Mouse (Mus musculus) limb, embryonic 12.5 days (tissue): Measurements from ENCODE around the gene Plcb4. TPM values are rescaled to one million over a fixed set of nuclear protein-coding genes. Genes with fewer than 3 reads are reported as not detected.

Experiments used
- ATAC-seq: fragments of 200-750 bp; cut with Nextera tagmentation; 2 replicates; pipeline ENCODE4 v1.8.0; 2017; ENCODE audit warnings: low read depth, moderate TSS enrichment; ENCODE audit not compliant: insufficient number of reproducible peaks, insufficient read depth, low FRiP score, low TSS enrichment
- H3K27ac ChIP-seq: fragments of 300-500 bp; sonication (generic); 2 replicates; pipeline ENCODE4 v1.5.1; 2016; ENCODE audit warnings: mild to moderate bottlenecking, moderate library complexity
- H3K27me3 ChIP-seq: fragments of 300-500 bp; sonication (generic); 2 replicates; pipeline ENCODE4 v1.6.1; 2016; ENCODE audit warnings: mild to moderate bottlenecking, moderate library complexity
- H3K36me3 ChIP-seq: fragments of 300-500 bp; sonication (generic); 2 replicates; pipeline ENCODE4 v1.6.1; 2016; ENCODE audit warnings: mild to moderate bottlenecking, moderate library complexity
- H3K4me1 ChIP-seq: fragments of 300-500 bp; sonication (generic); replicated peaks from 2 replicates; pipeline ENCODE4 v1.6.1; 2016
- H3K4me2 ChIP-seq: fragments of 300-500 bp; sonication (generic); 2 replicates; pipeline ENCODE4 v1.6.1; 2016; ENCODE audit warnings: mild to moderate bottlenecking, moderate library complexity
- H3K4me3 ChIP-seq: fragments of 300-500 bp; sonication (generic); replicated peaks from 2 replicates; pipeline ENCODE4 v1.5.1; 2016; ENCODE audit warnings: mild to moderate bottlenecking
- H3K9ac ChIP-seq: fragments of 300-500 bp; sonication (generic); replicated peaks from 2 replicates; pipeline ENCODE4 v1.6.1; 2016; ENCODE audit warnings: mild to moderate bottlenecking, moderate library complexity
- H3K9me3 ChIP-seq: fragments of 300-500 bp; sonication (generic); 2 replicates; pipeline ENCODE4 v1.6.1; 2016; ENCODE audit warnings: mild to moderate bottlenecking, moderate library complexity
- WGBS: fragments of 180-500 bp; shearing (Covaris S2); methylation state at CpG from one replicate; pipeline ENCODE4 v1.1.7; 2016; 5-methylcytosine and 5-hydroxymethylcytosine counted together
- polyA plus RNA-seq: library from polyadenylated mRNA; unstranded; fragments of >200 nt; fragmentation: Nextera tagmentation; extraction: Ambion mirVana; gene quantifications from 2 replicates; pipeline ENCODE4 v1.2.1, GENCODE M21; 2016

Plcb4 gene
- polyA plus RNA-seq, result 19.7 and 22.9 TPM in 2 replicates

DNA sequence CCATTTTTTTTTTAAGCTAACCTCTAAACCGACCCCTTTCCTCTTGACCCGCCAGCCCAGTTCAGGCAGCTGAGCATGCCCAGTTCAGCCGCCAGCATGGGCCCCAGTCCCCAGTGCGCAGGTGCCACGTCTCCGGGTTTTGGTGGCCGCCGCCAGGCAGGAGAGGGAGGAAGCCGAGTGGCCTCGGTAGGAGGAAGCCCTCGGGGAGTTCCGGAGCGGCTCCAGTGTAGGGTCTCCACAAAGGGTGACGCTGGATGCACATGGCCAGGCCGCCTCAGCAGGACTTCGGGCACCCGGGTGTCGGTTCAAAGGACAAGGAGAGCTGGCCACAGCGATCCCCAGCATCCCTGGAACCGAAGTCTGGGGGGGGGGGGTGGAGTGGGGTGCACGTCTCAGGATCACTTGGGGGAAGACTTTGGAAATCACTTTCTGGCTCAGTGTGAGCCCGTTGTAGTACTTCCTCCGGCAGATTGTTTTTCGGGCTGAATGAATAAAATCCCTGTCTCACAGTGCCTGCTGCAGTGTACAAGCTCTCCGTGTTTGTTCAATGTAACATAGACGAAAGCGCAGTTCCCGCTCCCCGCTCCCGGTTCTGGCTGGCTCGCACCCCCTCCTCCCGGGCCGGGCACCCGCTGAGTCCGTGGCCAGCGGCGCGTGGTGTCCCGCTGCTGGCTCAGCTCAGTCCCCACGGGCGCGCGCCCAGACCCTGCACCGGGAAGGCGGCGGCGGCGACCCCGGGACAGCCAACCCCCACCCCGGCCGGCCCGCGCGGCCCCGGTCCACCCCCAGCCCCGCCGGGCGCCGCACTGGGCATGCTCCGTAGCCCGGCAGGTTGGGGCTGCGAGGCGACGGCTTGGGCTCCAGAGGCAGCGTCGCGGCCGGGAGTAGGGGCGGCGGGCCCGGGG lies at the start of gene Plcb4:
TSS of gene Plcb4 (plus strand) at position 526 of the 905 bp plus-strand sequence.
- peak within 1 kb of the TSS; percentile 78 for H3K4me2 ChIP-seq
- H3K9ac ChIP-seq, result peak within 1 kb of the TSS; percentile 94
- peak within 1 kb of the TSS; percentile 84 for H3K4me3 ChIP-seq
- H3K36me3 ChIP-seq, result no peaks in the 10 kb centered on the region
- H3K27ac ChIP-seq, result peak within 1 kb of the TSS; percentile 97
- ATAC-seq, result peak; percentile 89
- no peaks in the 10 kb centered on the region for H3K9me3 ChIP-seq
- H3K27me3 ChIP-seq, result no peaks in the 10 kb centered on the region
- H3K4me1 ChIP-seq, result peaks cover 9% of the 10 kb centered on the region; the same call in 1 of the 2 replicates
- under 1% methylated on average over 64 of the region's 71 CpGs for WGBS

DNA sequence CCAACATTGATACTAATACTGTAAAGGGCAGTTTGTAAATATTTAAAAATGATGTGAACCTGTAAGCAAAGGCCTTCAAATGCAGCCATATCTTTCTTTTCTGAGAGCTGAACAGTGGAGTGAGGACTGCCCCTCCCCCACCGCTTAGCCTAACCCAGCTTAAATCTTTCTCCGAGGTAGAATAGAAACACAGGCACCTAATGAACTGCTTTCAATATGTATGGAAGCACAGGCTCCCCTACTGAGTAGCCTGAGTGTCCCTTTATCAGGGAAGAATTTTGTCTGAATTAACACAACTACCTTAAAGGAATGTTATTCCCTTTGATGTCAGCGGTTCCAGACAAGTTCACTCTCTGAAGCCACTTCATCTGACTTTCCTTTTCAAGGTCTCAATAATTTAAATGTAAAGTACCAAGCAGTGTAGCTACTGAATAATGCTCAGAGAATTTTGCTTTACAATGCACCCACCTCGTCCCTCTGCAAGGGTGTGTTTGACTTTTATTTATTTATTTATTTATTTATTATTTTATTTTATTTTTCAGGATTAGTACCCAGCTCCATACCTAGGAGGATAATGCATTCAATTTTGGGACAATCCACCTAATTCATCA lies 44.1 kb upstream of the Plcb4 start:
- Histone ChIP-seq H3K4me2 (no peak overlapping the region), H3K4me1 (no peaks in the 10 kb centered on the region), H3K36me3 (no peaks in the 10 kb centered on the region), H3K27me3 (no peaks in the 10 kb centered on the region), H3K4me3 (no peak overlapping the region), H3K9me3 (no peaks in the 10 kb centered on the region), H3K27ac (no peak overlapping the region), H3K9ac (no peak overlapping the region)
- ATAC-seq, result no peak
- WGBS, result 19% methylated on average over 4 of the region's 4 CpGs

GRCm38 (mm10) chr2:135616090-135616489 lies 42.7 kb upstream of the Plcb4 start:
- WGBS, result 72% methylated on average over 1 of the region's 1 CpGs
- no peak overlapping the region for H3K4me2 ChIP-seq
- no peaks in the 10 kb centered on the region for H3K27me3 ChIP-seq
- no peaks in the 10 kb centered on the region for H3K36me3 ChIP-seq
- no peak overlapping the region for H3K4me3 ChIP-seq
- no peak overlapping the region for H3K27ac ChIP-seq
- no peaks in the 10 kb centered on the region for H3K9me3 ChIP-seq
- no peaks in the 10 kb centered on the region for H3K4me1 ChIP-seq
- H3K9ac ChIP-seq, result no peak overlapping the region
- ATAC-seq, result no peak

DNA sequence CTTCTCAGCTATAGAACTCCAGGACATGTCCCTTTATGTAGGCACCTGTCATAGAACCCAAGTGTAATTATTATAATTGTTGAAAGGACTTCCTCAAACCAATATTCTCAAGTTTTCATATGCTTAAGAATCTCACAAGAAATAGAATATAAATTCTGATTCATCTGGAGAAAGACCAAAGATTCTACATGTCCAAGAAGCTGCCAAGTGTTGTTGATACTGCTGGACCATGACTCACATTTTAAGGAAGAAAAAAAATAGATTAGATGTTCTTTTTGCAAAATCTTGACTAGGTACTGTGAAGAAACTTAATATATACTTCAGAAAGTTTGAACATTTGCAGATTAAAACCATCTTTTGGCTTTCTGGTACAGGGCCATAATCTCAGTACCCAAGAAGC lies 40.3 kb upstream of the Plcb4 start:
- ATAC-seq, result no peak
- no peaks in the 10 kb centered on the region for H3K4me1 ChIP-seq

DNA sequence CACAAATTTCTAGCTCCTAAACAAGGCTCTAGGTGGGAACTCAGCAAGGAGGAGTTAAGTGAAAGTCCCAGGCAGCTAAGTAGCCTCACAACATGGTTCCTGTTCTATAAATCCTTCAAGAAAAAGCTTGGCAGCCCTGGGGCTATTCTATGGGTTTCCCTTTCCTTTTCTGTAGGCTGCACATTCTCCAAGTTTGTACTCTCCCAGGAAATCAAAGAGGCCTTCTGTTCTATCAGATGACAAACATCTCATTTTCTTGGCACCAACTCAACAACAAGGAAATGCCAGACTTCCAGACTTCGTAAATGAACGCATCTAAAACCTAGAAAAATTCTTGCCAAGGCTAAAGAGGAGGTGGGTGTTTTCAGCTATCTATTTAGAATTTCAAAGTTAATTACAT lies 38.9 kb upstream of the Plcb4 start:
- no peaks in the 10 kb centered on the region for H3K27me3 ChIP-seq
- H3K4me3 ChIP-seq, result no peak overlapping the region
- H3K4me2 ChIP-seq, result no peak overlapping the region
- no peaks in the 10 kb centered on the region for H3K4me1 ChIP-seq
- no peaks in the 10 kb centered on the region for H3K9me3 ChIP-seq
- 75% methylated on average over 2 of the region's 2 CpGs for WGBS
- no peak for ATAC-seq
- no peak overlapping the region for H3K27ac ChIP-seq
- H3K36me3 ChIP-seq, result no peaks in the 10 kb centered on the region
- no peak overlapping the region for H3K9ac ChIP-seq

More for the DNA sequence above, 40.3 kb upstream of the Plcb4 start:
- Histone ChIP-seq H3K4me3 (no peak overlapping the region), H3K9ac (no peak overlapping the region), H3K4me2 (no peak overlapping the region), H3K27me3 (no peaks in the 10 kb centered on the region), H3K27ac (no peak overlapping the region), H3K9me3 (no peaks in the 10 kb centered on the region), H3K36me3 (no peaks in the 10 kb centered on the region)

- no peaks in the 10 kb centered on the region for H3K9me3 ChIP-seq
- H3K36me3 ChIP-seq, result no peaks in the 10 kb centered on the region
- no peak overlapping the region for H3K9ac ChIP-seq
- no peak for ATAC-seq
- no peak overlapping the region for H3K4me3 ChIP-seq
- H3K4me2 ChIP-seq, result no peak overlapping the region
- H3K27me3 ChIP-seq, result no peaks in the 10 kb centered on the region
- no peaks in the 10 kb centered on the region for H3K4me1 ChIP-seq
- 76% methylated on average over 2 of the region's 2 CpGs for WGBS
- no peak overlapping the region for H3K27ac ChIP-seq
Measured at GRCm38 (mm10) chr2:135627821-135628220, 31.0 kb upstream of the Plcb4 start.

DNA sequence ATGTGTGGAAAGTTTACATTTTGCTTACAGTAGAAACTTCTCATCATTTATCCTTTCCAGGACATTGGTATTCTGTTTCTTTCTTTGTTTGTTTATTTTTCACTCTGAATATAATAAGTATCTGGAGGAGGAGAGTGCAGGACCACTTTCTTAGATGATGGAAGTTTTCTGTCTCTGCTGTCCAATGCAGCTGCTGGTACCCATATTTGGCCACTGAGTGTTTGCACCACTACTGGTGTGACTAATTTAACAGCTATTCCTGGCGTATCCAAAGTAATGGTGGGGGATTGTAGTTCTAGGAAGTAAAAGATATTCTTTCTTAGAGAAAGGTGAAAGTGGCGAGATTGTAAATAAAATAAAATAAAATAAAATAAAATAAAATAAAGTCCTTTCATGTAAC lies 21.6 kb upstream of the Plcb4 start:
- Histone ChIP-seq H3K27ac (no peak overlapping the region), H3K9me3 (no peaks in the 10 kb centered on the region), H3K4me2 (no peak overlapping the region), H3K36me3 (no peaks in the 10 kb centered on the region), H3K4me3 (no peak overlapping the region), H3K9ac (no peak overlapping the region), H3K27me3 (no peaks in the 10 kb centered on the region), H3K4me1 (no peaks in the 10 kb centered on the region)
- WGBS, result 84% methylated on average over 2 of the region's 2 CpGs
- ATAC-seq, result no peak

DNA sequence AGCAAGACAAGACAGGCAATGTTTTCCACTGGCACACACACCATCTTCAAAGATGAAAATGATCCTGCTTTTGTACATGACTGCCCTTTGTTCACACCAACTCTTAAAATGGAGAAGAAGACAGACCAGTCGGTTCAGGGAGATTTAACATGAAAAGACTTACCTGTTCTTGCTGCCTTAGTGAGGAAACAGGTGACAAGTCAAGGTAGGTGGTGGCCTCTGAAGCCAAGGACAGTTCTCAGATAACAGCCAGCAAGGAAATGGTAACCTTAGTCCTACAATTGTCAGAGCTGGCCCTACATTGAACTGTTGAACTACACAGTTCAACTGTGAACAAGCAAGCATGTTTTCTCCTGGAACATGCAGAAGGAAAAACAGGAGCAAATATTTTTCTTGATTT lies 17.8 kb upstream of the Plcb4 start:
- Histone ChIP-seq H3K4me2 (no peak overlapping the region), H3K9ac (no peak overlapping the region), H3K4me1 (no peaks in the 10 kb centered on the region), H3K27ac (no peak overlapping the region), H3K36me3 (no peaks in the 10 kb centered on the region), H3K9me3 (no peaks in the 10 kb centered on the region), H3K27me3 (no peaks in the 10 kb centered on the region), H3K4me3 (no peak overlapping the region)
- 76% methylated on average over 1 of the region's 1 CpGs for WGBS
- ATAC-seq, result no peak

DNA sequence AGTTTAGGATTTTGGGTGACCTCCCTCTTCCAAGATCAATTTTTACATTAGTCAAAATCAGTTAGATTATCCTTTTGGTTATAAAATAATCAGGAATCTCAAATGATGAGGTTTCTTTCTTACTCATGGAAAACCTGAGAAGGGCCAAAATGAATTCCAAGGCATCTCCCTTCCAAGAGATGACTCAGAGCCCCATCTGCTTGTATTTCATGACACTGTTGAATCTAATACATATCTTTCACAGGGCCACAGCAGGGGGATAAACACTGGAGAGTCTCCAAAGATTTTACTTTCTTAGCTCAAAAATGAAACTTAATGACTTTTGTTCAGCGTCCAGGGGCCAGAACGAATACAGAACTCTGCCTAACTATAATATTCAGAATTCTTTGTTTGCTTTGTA lies 17.2 kb upstream of the Plcb4 start:
- H3K36me3 ChIP-seq, result no peaks in the 10 kb centered on the region
- no peaks in the 10 kb centered on the region for H3K27me3 ChIP-seq
- H3K4me3 ChIP-seq, result no peak overlapping the region
- no peak for ATAC-seq
- H3K27ac ChIP-seq, result no peak overlapping the region
- 90% methylated on average over 2 of the region's 2 CpGs for WGBS
- H3K4me2 ChIP-seq, result no peak overlapping the region
- no peak overlapping the region for H3K9ac ChIP-seq
- no peaks in the 10 kb centered on the region for H3K4me1 ChIP-seq
- no peaks in the 10 kb centered on the region for H3K9me3 ChIP-seq

- no peaks in the 10 kb centered on the region for H3K4me1 ChIP-seq
- H3K9me3 ChIP-seq, result no peaks in the 10 kb centered on the region
- H3K4me3 ChIP-seq, result no peak overlapping the region
- no peak overlapping the region for H3K9ac ChIP-seq
- H3K4me2 ChIP-seq, result no peak overlapping the region
- H3K36me3 ChIP-seq, result no peaks in the 10 kb centered on the region
- ATAC-seq, result no peak
- no peaks in the 10 kb centered on the region for H3K27me3 ChIP-seq
- 80% methylated on average over 3 of the region's 3 CpGs for WGBS
- H3K27ac ChIP-seq, result no peak overlapping the region
Measured at GRCm38 (mm10) chr2:135646226-135646625, 12.6 kb upstream of the Plcb4 start.

- 84% methylated on average over 6 of the region's 6 CpGs for WGBS
- H3K4me3 ChIP-seq, result no peak overlapping the region
- H3K27me3 ChIP-seq, result no peaks in the 10 kb centered on the region
- H3K4me2 ChIP-seq, result no peak overlapping the region
- no peaks in the 10 kb centered on the region for H3K36me3 ChIP-seq
- no peak overlapping the region for H3K27ac ChIP-seq
- no peak for ATAC-seq
- H3K9me3 ChIP-seq, result no peaks in the 10 kb centered on the region
- no peak overlapping the region for H3K9ac ChIP-seq
- H3K4me1 ChIP-seq, result no peaks in the 10 kb centered on the region
Measured at GRCm38 (mm10) chr2:135646654-135647053, 12.2 kb upstream of the Plcb4 start.
